Mouse (Mus musculus) intestine, embryonic 15.5 days (tissue): ENCODE measurements around the gene Vamp8. TPM values are rescaled to one million over a fixed set of nuclear protein-coding genes. Genes with fewer than 3 reads are reported as not detected.

Source experiments
- ATAC-seq: fragments of 200-750 bp; cut with Nextera tagmentation; 2 replicates; pipeline ENCODE4 v1.8.0; 2017; ENCODE audit warnings: moderate TSS enrichment, moderate library complexity
- H3K27ac ChIP-seq: fragments of 300-500 bp; sonication (generic); 2 replicates; pipeline ENCODE4 v1.5.1; 2015; ENCODE audit warnings: mild to moderate bottlenecking, inconsistent platforms
- H3K27me3 ChIP-seq: fragments of 300-500 bp; sonication (generic); replicated peaks from 2 replicates; pipeline ENCODE4 v1.6.1; 2015; ENCODE audit warnings: inconsistent platforms
- H3K36me3 ChIP-seq: fragments of 300-500 bp; sonication (generic); 2 replicates; pipeline ENCODE4 v1.6.1; 2015; ENCODE audit warnings: inconsistent platforms
- H3K4me1 ChIP-seq: fragments of 300-500 bp; sonication (generic); replicated peaks from 2 replicates; pipeline ENCODE4 v1.6.1; 2015; ENCODE audit warnings: inconsistent platforms
- H3K4me2 ChIP-seq: fragments of 300-500 bp; sonication (generic); replicated peaks from 2 replicates; pipeline ENCODE4 v1.6.1; 2015; ENCODE audit warnings: mild to moderate bottlenecking, inconsistent platforms
- H3K4me3 ChIP-seq: fragments of 300-500 bp; sonication (generic); replicated peaks from 2 replicates; pipeline ENCODE4 v1.5.1; 2015; ENCODE audit warnings: inconsistent platforms
- H3K9ac ChIP-seq: fragments of 300-500 bp; sonication (generic); 2 replicates; pipeline ENCODE4 v1.6.1; 2015; ENCODE audit warnings: inconsistent platforms
- H3K9me3 ChIP-seq: fragments of 300-500 bp; sonication (generic); 2 replicates; pipeline ENCODE4 v1.6.1; 2016; ENCODE audit warnings: inconsistent platforms
- WGBS: fragments of 180-500 bp; shearing (Covaris S2); methylation state at CpG from one replicate; pipeline ENCODE4 v1.1.7; 2015; 5-methylcytosine and 5-hydroxymethylcytosine counted together
- polyA plus RNA-seq: library from polyadenylated mRNA; unstranded; fragments of >200 nt; fragmentation: Nextera tagmentation; extraction: Ambion mirVana; gene quantifications from 2 replicates; pipeline ENCODE4 v1.2.1, GENCODE M21; 2015

The Vamp8 gene
- polyA plus RNA-seq, 1 experiment from 2014 or later, result 193 TPM

- Histone ChIP-seq H3K36me3 (peaks cover 3% of the 10 kb centered on the region; the same call in 1 of the 2 replicates), H3K9ac (peak within 1 kb of the TSS; percentile 61), H3K27ac (peak within 1 kb of the TSS; percentile 33), H3K27me3 (0 out of 2 replicates have a peak, but pooled peaks cover 5% of the 10 kb centered on the region), H3K9me3 (no peaks in the 10 kb centered on the region), H3K4me3 (peak within 1 kb of the TSS; percentile 59), H3K4me2 (peak within 1 kb of the TSS; percentile 86), H3K4me1 (0 out of 2 replicates have a peak, but pooled peaks cover 6% of the 10 kb centered on the region)
- WGBS, result 2% methylated on average over 48 of the region's 49 CpGs
- peak; percentile 91 for ATAC-seq
These were observed 10.3 kb downstream of the Vamp8 start, which contains the start of gene Vamp5 for GRCm38 (mm10) chr6:72380131-72380770. Gene Vamp5, minus strand, starts transcription at chr6:72380468.

GRCm38 (mm10) chr6:72379377-72380130 is 10.9 kb downstream of the Vamp8 start:
- peak overlapping the region; percentile 33; the same call in 1 of the 2 replicates for H3K27ac ChIP-seq
- H3K4me3 ChIP-seq, result peak overlapping the region; percentile 59
- H3K9me3 ChIP-seq, result no peaks in the 10 kb centered on the region
- 0 out of 2 replicates have a peak, but pooled peaks cover 6% of the 10 kb centered on the region for H3K4me1 ChIP-seq
- peak overlapping the region; percentile 61 for H3K9ac ChIP-seq
- 0 out of 2 replicates have a peak, but pooled peaks cover 5% of the 10 kb centered on the region for H3K27me3 ChIP-seq
- H3K4me2 ChIP-seq, result peak overlapping the region; percentile 86
- H3K36me3 ChIP-seq, result no peaks in the 10 kb centered on the region
- WGBS, result 50% methylated on average over 7 of the region's 7 CpGs
- peak; percentile 21; the same call in 1 of the 2 replicates for ATAC-seq

GRCm38 (mm10) chr6:72378510-72379234 is 11.8 kb downstream of the Vamp8 start:
- Histone ChIP-seq H3K27me3 (0 out of 2 replicates have a peak, but pooled peaks cover 5% of the 10 kb centered on the region), H3K4me2 (0 out of 2 replicates have a peak overlapping the region, but pooled peaks have one; percentile 86), H3K4me1 (0 out of 2 replicates have a peak, but pooled peaks cover 6% of the 10 kb centered on the region), H3K4me3 (no peak overlapping the region), H3K9me3 (no peaks in the 10 kb centered on the region), H3K9ac (no peak overlapping the region), H3K36me3 (no peaks in the 10 kb centered on the region), H3K27ac (no peak overlapping the region)
- ATAC-seq, result no peak
- WGBS, result 83% methylated on average over 8 of the region's 8 CpGs

GRCm38 (mm10) chr6:72374820-72375563 is 15.5 kb downstream of the Vamp8 start:
- 63% methylated on average over 15 of the region's 15 CpGs for WGBS
- Histone ChIP-seq H3K4me3 (no peak overlapping the region), H3K27me3 (no peaks in the 10 kb centered on the region), H3K36me3 (no peaks in the 10 kb centered on the region), H3K4me1 (peaks cover 7% of the 10 kb centered on the region), H3K4me2 (no peak overlapping the region), H3K9me3 (no peaks in the 10 kb centered on the region), H3K27ac (no peak overlapping the region), H3K9ac (no peak overlapping the region)
- ATAC-seq, result peak; percentile 34; the same call in 1 of the 2 replicates

GRCm38 (mm10) chr6:72374206-72374605 is 16.3 kb downstream of the Vamp8 start:
- H3K27ac ChIP-seq, result no peak overlapping the region
- WGBS, result 54% methylated on average over 7 of the region's 7 CpGs
- H3K36me3 ChIP-seq, result no peaks in the 10 kb centered on the region
- H3K27me3 ChIP-seq, result no peaks in the 10 kb centered on the region
- H3K9me3 ChIP-seq, result no peaks in the 10 kb centered on the region
- H3K4me1 ChIP-seq, result peaks cover 4% of the 10 kb centered on the region
- no peak overlapping the region for H3K4me3 ChIP-seq
- no peak overlapping the region for H3K4me2 ChIP-seq
- peak; percentile 26; the same call in 1 of the 2 replicates for ATAC-seq
- H3K9ac ChIP-seq, result no peak overlapping the region

- no peak overlapping the region for H3K9ac ChIP-seq
- no peaks in the 10 kb centered on the region for H3K36me3 ChIP-seq
- H3K4me2 ChIP-seq, result no peak overlapping the region
- ATAC-seq, result no peak
- no peaks in the 10 kb centered on the region for H3K27me3 ChIP-seq
- H3K4me1 ChIP-seq, result peaks cover 4% of the 10 kb centered on the region
- 73% methylated on average over 4 of the region's 4 CpGs for WGBS
- H3K4me3 ChIP-seq, result no peak overlapping the region
- no peak overlapping the region for H3K27ac ChIP-seq
- H3K9me3 ChIP-seq, result no peaks in the 10 kb centered on the region
These were observed 17.3 kb downstream of the Vamp8 start for GRCm38 (mm10) chr6:72373184-72373583.

GRCm38 (mm10) chr6:72371571-72371970 is 18.9 kb downstream of the Vamp8 start:
- Histone ChIP-seq H3K4me2 (no peak overlapping the region), H3K27me3 (no peaks in the 10 kb centered on the region), H3K9ac (no peak overlapping the region), H3K4me1 (peaks cover 4% of the 10 kb centered on the region), H3K27ac (peak overlapping the region; percentile 32; the same call in 1 of the 2 replicates), H3K36me3 (no peaks in the 10 kb centered on the region), H3K4me3 (no peak overlapping the region), H3K9me3 (no peaks in the 10 kb centered on the region)
- WGBS, result 4% methylated on average over 1 of the region's 1 CpGs
- no peak for ATAC-seq

GRCm38 (mm10) chr6:72371147-72371546 is 19.4 kb downstream of the Vamp8 start:
- no peaks in the 10 kb centered on the region for H3K36me3 ChIP-seq
- peaks cover 4% of the 10 kb centered on the region for H3K4me1 ChIP-seq
- 27% methylated on average over 5 of the region's 5 CpGs for WGBS
- no peak overlapping the region for H3K4me3 ChIP-seq
- H3K27me3 ChIP-seq, result no peaks in the 10 kb centered on the region
- H3K27ac ChIP-seq, result peak overlapping the region; percentile 32; the same call in 1 of the 2 replicates
- H3K9ac ChIP-seq, result no peak overlapping the region
- H3K9me3 ChIP-seq, result no peaks in the 10 kb centered on the region
- H3K4me2 ChIP-seq, result no peak overlapping the region
- 0 out of 2 replicates have a peak, but pooled peaks have one; percentile 19 for ATAC-seq

GRCm38 (mm10) chr6:72370091-72370490 is 20.4 kb downstream of the Vamp8 start:
- Histone ChIP-seq H3K4me3 (no peak overlapping the region), H3K4me2 (no peak overlapping the region), H3K9ac (no peak overlapping the region), H3K36me3 (no peaks in the 10 kb centered on the region), H3K27ac (no peak overlapping the region), H3K9me3 (no peaks in the 10 kb centered on the region), H3K27me3 (no peaks in the 10 kb centered on the region), H3K4me1 (peaks cover 4% of the 10 kb centered on the region)
- no peak for ATAC-seq
- 81% methylated on average over 12 of the region's 12 CpGs for WGBS

- 86% methylated on average over 4 of the region's 4 CpGs for WGBS
- no peak overlapping the region for H3K4me3 ChIP-seq
These were observed 20.9 kb downstream of the Vamp8 start for GRCm38 (mm10) chr6:72369557-72369956.

GRCm38 (mm10) chr6:72367460-72367974 is 23.0 kb downstream of the Vamp8 start:
- Histone ChIP-seq H3K4me3 (no peak overlapping the region), H3K9ac (no peak overlapping the region), H3K27ac (no peak overlapping the region), H3K27me3 (no peaks in the 10 kb centered on the region), H3K4me2 (no peak overlapping the region), H3K36me3 (no peaks in the 10 kb centered on the region), H3K4me1 (peaks cover 7% of the 10 kb centered on the region), H3K9me3 (no peaks in the 10 kb centered on the region)
- ATAC-seq, result no peak
- WGBS, result 73% methylated on average over 4 of the region's 4 CpGs

More at GRCm38 (mm10) chr6:72369557-72369956, 20.9 kb downstream of the Vamp8 start:
- no peaks in the 10 kb centered on the region for H3K36me3 ChIP-seq
- H3K9me3 ChIP-seq, result no peaks in the 10 kb centered on the region
- ATAC-seq, result no peak
- no peak overlapping the region for H3K9ac ChIP-seq
- no peaks in the 10 kb centered on the region for H3K27me3 ChIP-seq
- H3K4me2 ChIP-seq, result no peak overlapping the region
- no peak overlapping the region for H3K27ac ChIP-seq
- peaks cover 4% of the 10 kb centered on the region for H3K4me1 ChIP-seq
